Mouse (Mus musculus): ENCODE results near the gene Fabp6.

Gene Fabp6

DNA sequence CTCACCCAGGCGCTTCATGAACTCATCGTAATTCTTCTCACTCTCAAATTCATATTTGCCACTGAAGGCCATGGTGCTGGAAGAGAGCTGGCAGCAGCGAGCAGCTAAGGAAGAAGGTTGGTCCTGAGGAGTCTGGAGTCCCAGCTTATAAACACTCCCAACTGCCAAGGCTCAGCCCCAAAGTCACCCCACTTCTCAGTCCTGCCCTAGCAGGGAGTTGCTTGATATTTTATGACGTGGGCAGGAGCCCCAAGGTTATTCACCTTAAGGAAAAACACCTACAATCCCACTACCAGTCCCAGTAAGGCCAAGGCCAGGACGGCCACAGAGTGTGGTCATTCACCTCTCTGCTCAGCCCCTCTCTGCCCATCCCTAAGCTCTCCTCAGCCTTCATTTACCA, at the start of gene Fabp6:
Gene Fabp6 (minus strand): TSS at position 101 of the 400 bp plus-strand sequence.
- no peak for DNase-seq

GRCm38 (mm10) chr11:43645286-43645685, 43.9 kb upstream of the Fabp6 start:
- DNase-seq = no peak

DNA sequence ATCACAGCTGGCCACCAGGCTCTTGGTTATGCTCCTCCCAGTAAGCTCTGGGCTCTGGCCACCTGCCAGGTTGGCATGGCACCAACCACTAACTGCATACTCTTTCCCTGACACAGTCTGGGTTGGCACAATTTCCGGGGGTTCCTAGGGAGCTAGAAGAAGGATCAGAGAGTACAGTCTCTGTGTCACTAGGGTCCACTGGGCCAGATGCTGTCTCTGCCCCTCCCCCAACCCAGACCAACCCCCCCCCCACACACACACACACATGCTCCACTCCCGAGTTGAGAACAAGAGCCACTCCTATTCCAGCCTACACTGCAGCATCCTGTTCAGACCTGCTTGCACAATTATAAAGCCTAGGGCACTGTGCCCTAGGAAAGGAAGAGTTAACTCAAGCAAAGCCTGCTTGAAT, 41.8 kb upstream of the Fabp6 start:
- peak; percentile 83 to 89 for DNase-seq

DNA sequence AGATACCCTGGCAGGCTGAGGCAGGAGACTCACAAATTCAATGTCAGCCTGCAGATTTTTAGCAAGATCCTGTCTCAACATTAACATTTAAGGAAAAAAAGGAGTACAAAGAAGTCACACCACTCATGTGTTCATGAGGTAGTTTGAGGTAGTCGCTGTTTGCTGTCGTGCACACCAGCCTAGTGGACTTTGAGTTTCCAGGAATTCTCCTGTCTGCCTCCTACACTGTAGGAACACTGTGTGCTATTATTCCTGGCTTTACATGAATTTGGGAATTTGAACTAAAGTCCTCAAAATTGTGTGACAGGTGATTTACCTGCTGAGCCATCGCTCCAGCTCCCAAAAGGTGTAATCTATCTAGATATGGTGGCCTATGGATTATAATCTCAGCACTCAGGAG, 37.1 kb upstream of the Fabp6 start:
- DNase-seq = no peak

DNA sequence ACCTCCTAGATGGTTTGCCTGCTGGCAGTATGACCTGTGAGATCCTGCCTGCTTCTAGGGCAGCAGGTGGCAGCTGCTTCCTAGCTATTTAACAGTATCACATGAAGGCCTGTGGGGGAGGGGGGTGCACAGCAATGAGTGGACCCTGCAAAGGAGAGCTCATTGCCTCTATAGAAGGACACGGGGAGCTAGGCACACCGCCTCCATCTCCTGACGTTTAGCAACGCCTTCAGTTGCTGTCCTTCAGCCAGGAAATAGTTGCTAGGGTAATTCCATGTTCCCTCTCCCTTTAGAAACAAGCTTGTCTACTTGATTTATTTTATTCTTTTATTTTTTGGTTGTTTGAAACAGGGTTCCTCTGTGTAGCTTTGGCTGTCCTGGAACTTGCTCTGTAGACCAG, 35.4 kb upstream of the Fabp6 start:
- no peak for DNase-seq

DNA sequence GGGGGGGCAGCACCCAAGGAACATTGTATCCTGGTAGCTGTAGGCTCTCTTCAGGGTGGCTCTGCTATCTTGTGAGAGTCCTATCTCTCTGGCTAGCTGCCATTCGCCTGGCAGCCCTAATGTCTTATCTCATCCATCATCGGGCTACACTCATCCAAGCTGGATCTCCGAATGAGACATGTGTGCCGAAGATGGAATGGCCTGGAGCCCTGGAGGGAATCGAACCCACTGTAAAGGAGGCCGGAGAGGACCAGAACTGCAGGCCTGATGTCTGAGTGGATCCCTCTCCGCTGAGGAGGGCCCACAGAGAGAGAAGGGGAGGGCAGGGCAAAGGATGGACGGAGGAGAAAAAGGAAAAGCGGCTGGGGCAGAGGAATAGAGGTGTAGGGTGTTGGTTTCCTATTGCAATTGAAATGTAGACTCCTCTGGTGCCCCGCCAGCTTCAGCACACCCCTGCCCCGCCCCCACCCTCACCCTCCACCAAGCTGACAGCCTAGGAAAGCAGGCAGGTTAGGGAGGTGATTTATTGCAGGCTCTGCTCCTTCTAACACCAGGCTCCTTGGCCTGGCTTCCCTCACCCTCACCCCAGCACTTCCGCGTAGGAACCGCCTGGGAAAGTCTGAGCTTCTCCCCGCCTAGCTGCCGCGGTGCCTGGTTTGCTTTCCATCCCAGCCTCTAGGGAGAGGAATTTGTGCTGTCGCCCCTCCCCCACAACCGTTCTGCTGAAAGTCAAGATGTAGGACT, 32.5 kb upstream of the Fabp6 start:
- peak; percentile 62 to 73 for DNase-seq

GRCm38 (mm10) chr11:43633165-43633564, 31.8 kb upstream of the Fabp6 start:
- no peak for DNase-seq

DNA sequence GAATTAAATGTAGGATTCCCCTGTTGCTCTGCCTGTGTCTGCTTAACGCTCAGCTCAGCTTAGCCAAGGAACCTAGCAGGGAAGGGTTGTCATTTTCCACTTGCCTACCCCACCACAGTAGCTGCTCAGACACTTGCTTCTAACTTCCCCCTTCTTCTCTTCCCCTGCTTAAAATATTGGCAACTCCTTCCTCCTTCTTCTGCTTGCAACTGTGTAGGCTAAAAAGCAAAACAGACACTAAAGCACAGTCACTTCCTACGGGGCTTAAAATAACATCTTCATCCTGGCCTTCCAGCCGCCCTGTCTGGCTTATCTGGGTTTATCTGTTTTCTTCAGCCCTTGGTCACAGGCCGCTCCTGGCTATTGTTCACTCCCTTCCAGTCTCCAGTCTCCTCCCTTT, 31.2 kb upstream of the Fabp6 start:
- no peak for DNase-seq

- DNase-seq = no peak
Measured at GRCm38 (mm10) chr11:43631645-43632044, 30.3 kb upstream of the Fabp6 start.

- no peak for DNase-seq
Measured at GRCm38 (mm10) chr11:43626927-43627645, 25.7 kb upstream of the Fabp6 start.

DNA sequence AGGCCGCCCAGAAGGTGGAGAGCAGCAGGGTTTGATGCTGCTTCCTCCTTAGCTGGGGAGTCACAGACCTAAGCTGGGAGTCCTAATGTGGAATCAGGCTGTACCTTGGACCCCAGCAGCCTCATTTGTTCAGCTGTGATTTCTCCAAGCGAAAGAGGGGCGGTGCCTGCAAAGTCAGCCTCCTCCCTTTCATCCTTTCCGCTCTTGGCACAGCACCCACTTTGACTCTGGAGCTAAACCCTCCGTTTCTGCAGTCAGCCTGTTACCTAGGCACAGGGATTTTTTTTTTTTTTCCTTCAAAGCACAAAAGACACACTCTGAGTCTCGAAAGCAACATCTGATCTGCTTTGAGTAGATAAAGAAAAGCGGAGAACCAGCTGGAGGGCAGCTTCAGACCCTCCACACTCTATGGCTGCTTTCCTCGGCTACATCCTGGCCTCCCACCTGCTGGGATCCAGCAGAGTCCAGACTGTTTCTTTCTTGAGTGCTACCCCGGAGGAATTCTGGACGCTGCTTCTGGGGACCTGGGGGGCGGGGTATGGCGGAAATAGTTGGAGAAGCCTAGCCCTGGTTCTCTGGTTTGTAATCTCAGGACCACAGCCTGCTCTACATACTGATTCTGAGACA, 25.1 kb upstream of the Fabp6 start:
- peak; percentile 32 to 58 for DNase-seq

DNA sequence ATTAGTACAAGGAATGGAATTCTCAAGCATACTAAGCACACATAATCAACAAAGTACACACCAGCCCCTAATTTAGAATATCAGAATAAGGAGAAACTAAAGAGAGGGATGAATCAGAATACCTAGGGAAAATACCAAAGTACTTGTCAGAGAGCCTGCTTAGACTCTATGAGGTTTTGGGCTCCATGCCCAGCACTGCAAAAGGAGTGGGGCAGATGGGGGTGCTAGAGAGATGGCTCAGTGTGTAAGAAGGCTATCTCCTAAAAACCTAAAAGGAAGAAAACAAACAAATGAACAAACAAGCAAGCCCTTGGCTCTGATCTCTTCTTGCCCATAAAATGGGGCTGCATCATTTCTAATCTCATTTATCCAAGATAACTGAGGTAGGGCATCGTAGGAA, 23.0 kb upstream of the Fabp6 start:
- DNase-seq = no peak

- no peak for DNase-seq
Measured at GRCm38 (mm10) chr11:43621769-43622168, 20.4 kb upstream of the Fabp6 start.

GRCm38 (mm10) chr11:43618403-43618802, 17.1 kb upstream of the Fabp6 start:
- DNase-seq = no peak

GRCm38 (mm10) chr11:43617924-43618323, 16.6 kb upstream of the Fabp6 start:
- DNase-seq = no peak

GRCm38 (mm10) chr11:43612834-43613488, 11.6 kb upstream of the Fabp6 start:
- peak; percentile 50 to 64 for DNase-seq

- DNase-seq = peak; percentile 32 to 34
Measured at GRCm38 (mm10) chr11:43610662-43611033, 9.3 kb upstream of the Fabp6 start.

DNA sequence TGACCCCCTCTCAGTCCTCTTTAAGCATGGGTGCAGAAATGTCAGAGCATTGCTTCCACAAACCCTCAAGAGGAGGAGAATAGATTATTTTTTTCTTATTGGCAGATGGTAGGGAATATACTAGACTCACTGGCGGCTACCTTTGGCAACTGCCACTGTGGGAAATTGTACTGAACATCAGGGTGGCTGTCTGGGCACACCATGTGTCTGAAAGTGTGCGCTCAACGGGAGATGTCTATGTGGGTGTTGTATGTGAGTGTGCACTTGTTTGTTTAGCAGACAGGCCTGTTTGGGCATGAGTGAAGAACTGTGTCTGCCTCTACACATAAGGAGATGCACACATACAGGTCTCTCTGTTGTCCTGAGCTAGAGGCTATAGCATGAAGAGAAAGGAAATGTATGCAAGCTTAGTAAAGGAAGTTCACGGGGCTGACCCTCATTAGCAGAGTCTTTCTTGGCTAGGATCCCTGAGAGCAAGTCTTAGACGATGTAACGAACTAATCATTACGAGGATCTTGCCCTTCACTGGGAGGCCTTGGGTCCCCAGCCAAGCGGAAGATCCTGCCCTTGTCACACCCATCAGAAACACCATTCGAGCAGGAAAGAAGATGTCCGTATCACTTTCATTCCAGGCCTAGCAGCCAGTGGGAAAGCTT, 8.8 kb upstream of the Fabp6 start:
- no peak for DNase-seq

GRCm38 (mm10) chr11:43608440-43608839, 7.1 kb upstream of the Fabp6 start:
- no peak for DNase-seq

GRCm38 (mm10) chr11:43605859-43606258, 4.5 kb upstream of the Fabp6 start:
- DNase-seq = no peak

GRCm38 (mm10) chr11:43604891-43605290, 3.6 kb upstream of the Fabp6 start:
- DNase-seq = no peak

DNA sequence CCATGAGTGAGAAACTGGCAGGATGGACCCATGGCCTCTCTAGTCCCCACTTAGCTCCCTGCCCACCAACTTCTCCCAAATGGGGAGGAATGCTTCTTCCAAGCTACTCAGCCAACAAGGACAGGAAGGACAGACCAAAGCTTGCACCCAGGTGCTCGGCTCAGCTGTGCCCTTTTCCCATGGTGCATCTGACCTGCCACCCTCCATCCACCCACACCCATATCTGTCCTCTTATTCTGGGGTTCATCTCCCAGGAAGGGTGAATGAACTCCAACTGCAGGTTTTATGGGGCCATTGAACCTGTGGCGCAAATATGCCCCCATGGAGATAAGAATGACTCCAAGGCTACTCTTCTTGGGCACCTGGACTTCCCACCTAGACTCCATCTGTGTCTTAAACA, 2.9 kb upstream of the Fabp6 start:
- DNase-seq = no peak

- DNase-seq = no peak
Measured at GRCm38 (mm10) chr11:43589530-43590072, 11.7 kb downstream of the Fabp6 start.
